8 mouse cellular contexts compared by ENCODE assay signal in the genomic region with DNA sequence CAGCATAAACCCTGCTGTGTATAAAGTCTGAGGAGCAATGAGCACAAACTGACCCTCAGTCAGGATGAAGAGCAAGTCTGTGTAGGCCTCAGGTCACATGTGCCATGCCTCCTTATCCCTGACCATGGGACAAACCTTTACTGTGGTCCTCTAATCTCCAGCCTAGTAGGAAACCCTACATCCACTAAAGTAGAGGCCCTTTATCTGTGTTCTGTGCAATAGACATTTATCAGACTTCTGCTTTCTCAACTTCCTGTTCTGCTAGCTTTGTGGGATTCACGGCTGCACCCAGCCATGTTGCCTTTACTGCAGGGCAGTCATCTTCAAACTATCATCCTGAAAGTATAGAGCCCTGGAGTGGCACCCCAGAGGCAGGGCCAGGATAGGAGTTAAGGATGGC.
A peak's percentile ranks its signal among the peaks of the same experiment; 100 is the strongest.
DNase-seq lines count a peak whose midpoint lies in the region; ATAC-seq and TF ChIP-seq lines count a peak whose summit lies in the region.
"Not testable (repeated sequence)": the region's sequence is repeated elsewhere in the genome, so short reads cannot be mapped to it uniquely, and the experiment has no call there.

No protein-coding gene starts in this region.

- H3K27me3 ChIP-seq in MEL (ENCODE audit: control insufficient read depth in 1 of 2, insufficient read depth in 2 of 2, low read length in 2 of 2); liver, embryonic 11.5 days (replicated peaks; ENCODE audit: control insufficient read depth, insufficient read depth, low read length); liver, embryonic 14.5 days (ENCODE audit: control insufficient read depth, insufficient read depth, low read length): not testable (repeated sequence)

- H3K36me3 ChIP-seq in MEL (ENCODE audit: control insufficient read depth in 1 of 2, insufficient read depth in 2 of 2, low read length in 2 of 2); liver, embryonic 11.5 days (ENCODE audit: control insufficient read depth, insufficient read depth, low read length); liver, embryonic 14.5 days (replicated peaks; ENCODE audit: control insufficient read depth, insufficient read depth, low read depth); macrophage (ENCODE audit: inconsistent target): not testable (repeated sequence)

- not testable (repeated sequence) for H3K4me2 ChIP-seq in liver, embryonic 11.5 days; liver, embryonic 14.5 days (ENCODE audit: low read depth)

- peak; percentile 66 for ATAC-seq in common myeloid progenitor, adult 5-6 weeks (replicated peaks; ENCODE audit: low read depth, poor library complexity, severe bottlenecking)
- ATAC-seq in hematopoietic stem cell, adult 5-6 weeks (replicated peaks in 1 of 2; ENCODE audit: insufficient read depth in 1 of 2, low FRiP score in 2 of 2, low TSS enrichment in 1 of 2, low read depth in 1 of 2, poor library complexity in 2 of 2, severe bottlenecking in 2 of 2): peak; percentile 70 to 73
- ATAC-seq in liver, embryonic 11.5 days (replicated peaks; ENCODE audit: low FRiP score): peak; percentile 51
- 0 out of 2 replicates have a peak, but pooled peaks have one; percentile 28 for ATAC-seq in liver, embryonic 14.5 days (ENCODE audit: insufficient read depth)
- ATAC-seq in megakaryocyte-erythroid progenitor cell, adult 5-6 weeks (replicated peaks; ENCODE audit: low FRiP score, low TSS enrichment, poor library complexity, severe bottlenecking): peak; percentile 23

- DNase-seq in 416B (ENCODE audit: low read depth) (peak; percentile 16), MEL (ENCODE audit: low read depth, low spot score) (peak; percentile 51)
- DNase-seq in liver, embryonic 11.5 days (ENCODE audit: low spot score); liver, embryonic 14.5 days (ENCODE audit: low read depth in 3 of 3, low spot score in 3 of 3): not testable (repeated sequence)

- not testable (repeated sequence) for H3K9me3 ChIP-seq in MEL (replicated peaks; ENCODE audit: insufficient read depth, low read length); liver, embryonic 11.5 days (ENCODE audit: control insufficient read depth, low read length); liver, embryonic 14.5 days (ENCODE audit: control insufficient read depth, low read length)

- peak overlapping the region; percentile 53 for H3K9ac ChIP-seq in MEL (ENCODE audit: control insufficient read depth, low read depth, low read length, poor library complexity, severe bottlenecking)
- not testable (repeated sequence) for H3K9ac ChIP-seq in liver, embryonic 11.5 days (ENCODE audit: low read depth, low read length); liver, embryonic 14.5 days (replicated peaks)

- H3K27ac ChIP-seq in MEL (ENCODE audit: control insufficient read depth, low read depth, low read length): peak overlapping the region; percentile 94
- H3K27ac ChIP-seq in liver, embryonic 11.5 days (ENCODE audit: low read depth, low read length); liver, embryonic 14.5 days: not testable (repeated sequence)
- peak overlapping the region; percentile 55 for H3K27ac ChIP-seq in macrophage

- H3K4me1 ChIP-seq in MEL (ENCODE audit: control insufficient read depth in 1 of 2, insufficient read depth in 2 of 2, low read length in 2 of 2); liver, embryonic 11.5 days (replicated peaks; ENCODE audit: control insufficient read depth, insufficient read depth, low read length); liver, embryonic 14.5 days (replicated peaks; ENCODE audit: control insufficient read depth in 2 of 2, insufficient read depth in 2 of 2, low read length in 1 of 2): not testable (repeated sequence)

- not testable (repeated sequence) for TF ChIP-seq POLR2A in MEL (IDR thresholded peaks at IDR 0.05; ENCODE audit: control insufficient read depth in 1 of 2, insufficient read depth in 1 of 2, low read depth in 1 of 2, low read length in 2 of 2, poor library complexity in 1 of 2)

- not testable (repeated sequence) for TF ChIP-seq RAD21 in MEL (IDR thresholded peaks at IDR 0.05; ENCODE audit: low read depth, low read length)

- TF ChIP-seq EP300 in MEL (IDR thresholded peaks at IDR 0.05; ENCODE audit: low read depth in 1 of 2, low read length in 2 of 2); liver, embryonic 14.5 days (IDR thresholded peaks at IDR 0.05; ENCODE audit: low read depth): not testable (repeated sequence)

- H3K4me3 ChIP-seq in MEL (ENCODE audit: control insufficient read depth in 1 of 2, insufficient read depth in 1 of 2, low read depth in 2 of 2, low read length in 2 of 2): peak overlapping the region in 1 of 2 experiments; percentile 35; a peak in 1 of 4 replicates
- H3K4me3 ChIP-seq in liver, embryonic 11.5 days (ENCODE audit: low read depth, low read length); liver, embryonic 14.5 days (ENCODE audit: insufficient read depth in 1 of 2, low read depth in 2 of 2, low read length in 2 of 2); macrophage (ENCODE audit: inconsistent target): not testable (repeated sequence)

- not testable (repeated sequence) for H3K79me2 ChIP-seq in MEL (ENCODE audit: control insufficient read depth, insufficient read depth, low read length, poor library complexity); macrophage (ENCODE audit: inconsistent target)

- 33% methylated on average over 1 of the region's 1 CpGs for WGBS in liver, embryonic 11.5 days
- WGBS in liver, embryonic 14.5 days (ENCODE audit: insufficient replicate concordance): 16% methylated on average over 1 of the region's 1 CpGs
- WGBS in macrophage (ENCODE audit: missing documents): 0% methylated on average over 1 of the region's 1 CpGs

- TF ChIP-seq CTCF in MEL (IDR thresholded peaks at IDR 0.05 in 2 of 3, conservative IDR thresholded peaks at IDR 0.05 in 1 of 3; ENCODE audit: control insufficient read depth in 1 of 3, insufficient read depth in 1 of 3, low read depth in 2 of 3, low read length in 3 of 3, poor library complexity in 1 of 3, severe bottlenecking in 1 of 3); liver, embryonic 14.5 days (IDR thresholded peaks at IDR 0.05; ENCODE audit: low read depth): not testable (repeated sequence)
